Mouse (Mus musculus): ENCODE results near the gene Gm8232. TPM values are rescaled to one million over a fixed set of nuclear protein-coding genes. Genes with fewer than 3 reads are reported as not detected.

Gm8232 gene
- total RNA-seq (2023), result not detected

GRCm38 (mm10) chr14:44433335-44433734 lies at the start of gene Gm8232:
Gene Gm8232 (plus strand): TSS chr14:44433635.

GRCm38 (mm10) chr14:44410588-44410987 lies 22.8 kb upstream of the Gm8232 start, which contains the start of gene Gm3371:
Gene Gm3371 (minus strand): TSS chr14:44410688.

Other genes starting within 250 kb of the Gm8232 start
- gene Gm8212, start 236.0 kb upstream of the Gm8232 start, total RNA-seq (2023), result not detected
- not detected for gene 4930503E14Rik, start 220.4 kb upstream of the Gm8232 start, total RNA-seq (2023)
- not detected for gene Gm8220, start 148.1 kb upstream of the Gm8232 start, total RNA-seq (2023)
- not detected for gene Gm5930, start 95.1 kb upstream of the Gm8232 start, total RNA-seq (2023)
- not detected for gene Gm8229, start 68.3 kb upstream of the Gm8232 start, total RNA-seq (2023)
- gene Gm3371, start 22.9 kb upstream of the Gm8232 start, total RNA-seq (2023), result not detected
- gene BC061237, start 58.8 kb downstream of the Gm8232 start, total RNA-seq (2023), result not detected
- not detected for gene Gm17093, start 84.6 kb downstream of the Gm8232 start, total RNA-seq (2023)
- gene Gm8247, start 149.5 kb downstream of the Gm8232 start, total RNA-seq (2023), result not detected
- not detected for gene Gm5624, start 194.3 kb downstream of the Gm8232 start, total RNA-seq (2023)